Mouse (Mus musculus): ENCODE data around the gene Ergic1. TPM values are rescaled to one million over a fixed set of nuclear protein-coding genes. Genes with fewer than 3 reads are reported as not detected.

Ergic1 gene
- polyA plus RNA-seq, 1 experiment from 2014 or later: 34.4 TPM

DNA sequence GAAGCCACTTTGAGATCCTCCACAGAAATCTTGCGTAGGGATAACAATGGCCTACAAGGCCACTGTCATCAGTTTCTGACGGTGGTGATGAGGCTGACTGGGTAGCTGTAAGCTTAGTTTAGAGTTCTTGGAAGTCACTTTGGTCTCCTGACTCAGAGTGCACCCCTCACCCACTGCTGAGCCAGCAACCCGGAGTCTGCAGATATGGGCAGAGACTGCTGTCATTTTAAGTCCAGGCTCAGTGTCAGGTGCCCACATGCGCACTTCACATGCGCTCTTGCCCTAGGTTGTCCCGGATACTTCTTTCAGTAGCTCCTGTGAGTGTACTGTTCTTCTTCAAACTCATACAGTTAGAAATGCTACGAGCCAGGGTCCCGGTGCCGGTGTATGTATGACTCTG lies 72.6 kb downstream of the Ergic1 start:
- H3K27me3 ChIP-seq (ENCODE audit: insufficient read depth, low read length): no peaks in the 10 kb centered on the region
- H3K9me3 ChIP-seq (ENCODE audit: low read length): no peaks in the 10 kb centered on the region
- no peak overlapping the region for H3K9ac ChIP-seq (replicated peaks)
- H3K4me2 ChIP-seq (ENCODE audit: low read depth, low read length): no peak overlapping the region
- H3K36me3 ChIP-seq (replicated peaks; ENCODE audit: insufficient read depth, low read length): peaks cover 23% of the 10 kb centered on the region
- DNase-seq (no peak), ATAC-seq (no peak)
- H3K4me3 ChIP-seq (ENCODE audit: low read depth, low read length): no peak overlapping the region
- H3K4me1 ChIP-seq (ENCODE audit: insufficient read depth): peaks cover 14% of the 10 kb centered on the region
- no peak overlapping the region for H3K27ac ChIP-seq (ENCODE audit: low read depth)
- no peak for TF ChIP-seq CTCF (IDR thresholded peaks at IDR 0.05; ENCODE audit: low read depth)
- TF ChIP-seq EP300 (IDR thresholded peaks at IDR 0.05; ENCODE audit: low read depth): no peak
- WGBS (ENCODE audit: insufficient replicate concordance): 89% methylated on average over 9 of the region's 9 CpGs

DNA sequence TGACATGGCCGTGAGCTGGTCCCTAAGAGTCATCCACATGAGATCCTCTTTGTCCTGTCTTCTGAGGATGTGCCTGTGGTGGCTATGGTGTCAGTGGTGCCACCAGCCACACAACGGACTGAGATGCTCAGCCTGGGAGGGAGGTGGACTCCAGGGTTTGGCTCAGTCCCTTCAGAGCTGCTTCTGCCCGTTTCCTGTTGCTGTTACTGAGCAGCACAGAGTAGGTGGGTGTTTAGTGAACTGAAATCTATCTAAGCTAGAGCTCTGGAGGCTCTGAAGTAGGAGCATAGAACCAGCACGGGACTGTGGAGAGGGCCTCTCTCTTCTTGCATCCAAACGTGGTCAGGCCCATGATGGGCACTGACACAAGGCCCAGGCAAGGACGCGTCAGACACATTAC lies 73.2 kb downstream of the Ergic1 start:
- no peak for TF ChIP-seq EP300 (IDR thresholded peaks at IDR 0.05; ENCODE audit: low read depth)
- TF ChIP-seq CTCF (IDR thresholded peaks at IDR 0.05; ENCODE audit: low read depth): no peak
- Histone ChIP-seq H3K4me1 (ENCODE audit: insufficient read depth) (peaks cover 14% of the 10 kb centered on the region), H3K9me3 (ENCODE audit: low read length) (no peaks in the 10 kb centered on the region), H3K9ac (replicated peaks) (no peak overlapping the region), H3K27me3 (ENCODE audit: insufficient read depth, low read length) (no peaks in the 10 kb centered on the region), H3K4me2 (ENCODE audit: low read depth, low read length) (no peak overlapping the region), H3K27ac (ENCODE audit: low read depth) (no peak overlapping the region), H3K4me3 (ENCODE audit: low read depth, low read length) (no peak overlapping the region), H3K36me3 (replicated peaks; ENCODE audit: insufficient read depth, low read length) (peaks cover 28% of the 10 kb centered on the region)
- ATAC-seq: no peak
- DNase-seq: no peak
- 84% methylated on average over 7 of the region's 7 CpGs for WGBS (ENCODE audit: insufficient replicate concordance)

DNA sequence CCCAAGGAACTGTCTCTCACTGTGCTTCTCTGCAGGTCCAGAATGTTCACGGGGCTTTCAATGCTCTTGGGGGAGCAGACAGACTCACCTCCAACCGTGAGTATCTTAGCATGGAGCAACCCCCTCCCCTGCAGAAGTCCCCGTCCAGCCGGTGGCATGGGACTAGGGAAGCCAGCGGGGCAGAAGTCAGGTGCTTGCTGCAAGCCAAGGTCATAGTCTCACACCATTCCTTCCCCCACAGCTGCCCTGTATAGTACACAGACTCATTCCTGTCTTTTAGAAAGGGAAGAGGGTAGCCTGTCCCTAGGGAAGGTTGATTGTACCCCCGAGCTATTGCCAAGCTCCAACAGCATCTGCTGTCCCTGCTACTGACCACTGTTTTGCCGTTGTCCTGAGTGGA lies 74.7 kb downstream of the Ergic1 start:
- H3K36me3 ChIP-seq (replicated peaks; ENCODE audit: insufficient read depth, low read length): peaks cover 30% of the 10 kb centered on the region
- H3K27ac ChIP-seq (ENCODE audit: low read depth): no peak overlapping the region
- no peak for TF ChIP-seq EP300 (IDR thresholded peaks at IDR 0.05; ENCODE audit: low read depth)
- TF ChIP-seq CTCF (IDR thresholded peaks at IDR 0.05; ENCODE audit: low read depth): no peak
- no peaks in the 10 kb centered on the region for H3K27me3 ChIP-seq (ENCODE audit: insufficient read depth, low read length)
- no peak overlapping the region for H3K4me2 ChIP-seq (ENCODE audit: low read depth, low read length)
- no peaks in the 10 kb centered on the region for H3K9me3 ChIP-seq (ENCODE audit: low read length)
- H3K4me3 ChIP-seq (ENCODE audit: low read depth, low read length): no peak overlapping the region
- 66% methylated on average over 7 of the region's 7 CpGs for WGBS (ENCODE audit: insufficient replicate concordance)
- no peak overlapping the region for H3K9ac ChIP-seq (replicated peaks)
- peaks cover 14% of the 10 kb centered on the region for H3K4me1 ChIP-seq (ENCODE audit: insufficient read depth)
- DNase-seq (no peak), ATAC-seq (no peak)

DNA sequence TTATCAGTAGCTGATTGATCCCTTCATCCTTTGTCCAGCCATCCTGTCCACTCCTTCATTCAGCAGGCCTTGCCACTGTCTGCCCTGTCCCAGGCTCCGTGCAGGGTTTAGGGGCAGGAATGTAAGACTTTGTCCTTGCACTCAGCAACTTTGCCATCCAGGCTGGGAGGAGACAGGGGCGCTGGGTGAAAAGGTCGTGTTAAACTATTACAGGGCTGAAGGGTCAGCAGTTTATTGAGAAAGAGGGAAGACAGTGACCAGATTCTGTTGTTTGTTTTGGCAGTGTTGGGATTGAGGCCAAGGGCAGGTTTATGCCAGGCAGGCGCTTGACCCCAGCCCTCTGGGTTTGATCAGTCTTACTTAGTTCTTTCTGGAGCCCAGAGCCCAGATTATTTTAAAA lies 76.6 kb downstream of the Ergic1 start:
- 51% methylated on average over 4 of the region's 4 CpGs for WGBS (ENCODE audit: insufficient replicate concordance)
- Histone ChIP-seq H3K4me2 (ENCODE audit: low read depth, low read length) (no peak overlapping the region), H3K27ac (ENCODE audit: low read depth) (peak overlapping the region; percentile 75), H3K4me3 (ENCODE audit: low read depth, low read length) (no peak overlapping the region), H3K27me3 (ENCODE audit: insufficient read depth, low read length) (no peaks in the 10 kb centered on the region), H3K9ac (replicated peaks) (no peak overlapping the region; the same call in 1 of the 2 replicates), H3K9me3 (ENCODE audit: low read length) (no peaks in the 10 kb centered on the region), H3K4me1 (ENCODE audit: insufficient read depth) (peaks cover 14% of the 10 kb centered on the region), H3K36me3 (replicated peaks; ENCODE audit: insufficient read depth, low read length) (peaks cover 42% of the 10 kb centered on the region)
- peak; percentile 58 for DNase-seq
- ATAC-seq: peak; percentile 77
- no peak for TF ChIP-seq CTCF (IDR thresholded peaks at IDR 0.05; ENCODE audit: low read depth)
- TF ChIP-seq EP300 (IDR thresholded peaks at IDR 0.05; ENCODE audit: low read depth): peak; percentile 85

DNA sequence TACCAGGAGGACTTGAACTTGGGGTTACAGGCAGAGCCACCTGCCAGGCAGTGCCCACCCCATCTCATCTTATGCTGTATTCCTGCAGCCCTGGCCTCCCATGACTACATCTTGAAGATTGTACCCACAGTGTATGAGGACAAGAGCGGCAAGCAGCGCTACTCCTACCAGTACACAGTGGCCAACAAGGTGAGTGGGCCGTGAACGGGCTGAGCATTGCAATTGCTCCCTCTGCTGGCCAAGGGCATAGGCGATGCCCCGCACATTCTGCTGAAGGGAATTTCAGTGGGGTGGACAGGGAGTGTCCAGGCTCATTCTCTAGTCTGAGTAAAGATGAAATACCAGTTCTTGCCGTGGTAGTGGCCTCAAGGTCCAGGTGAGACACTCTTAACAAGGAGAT lies 77.4 kb downstream of the Ergic1 start:
- WGBS (ENCODE audit: insufficient replicate concordance): 14% methylated on average over 7 of the region's 7 CpGs
- DNase-seq (peak; percentile 87), ATAC-seq (peak; percentile 67)
- Histone ChIP-seq H3K9me3 (ENCODE audit: low read length) (no peaks in the 10 kb centered on the region), H3K4me2 (ENCODE audit: low read depth, low read length) (no peak overlapping the region), H3K27ac (ENCODE audit: low read depth) (peak overlapping the region; percentile 75), H3K9ac (replicated peaks) (0 out of 2 replicates have a peak overlapping the region, but pooled peaks have one; percentile 6), H3K36me3 (replicated peaks; ENCODE audit: insufficient read depth, low read length) (peaks cover 48% of the 10 kb centered on the region), H3K27me3 (ENCODE audit: insufficient read depth, low read length) (no peaks in the 10 kb centered on the region), H3K4me1 (ENCODE audit: insufficient read depth) (peaks cover 14% of the 10 kb centered on the region), H3K4me3 (ENCODE audit: low read depth, low read length) (no peak overlapping the region)
- TF ChIP-seq CTCF (IDR thresholded peaks at IDR 0.05; ENCODE audit: low read depth): peak; percentile 100
- no peak for TF ChIP-seq EP300 (IDR thresholded peaks at IDR 0.05; ENCODE audit: low read depth)

DNA sequence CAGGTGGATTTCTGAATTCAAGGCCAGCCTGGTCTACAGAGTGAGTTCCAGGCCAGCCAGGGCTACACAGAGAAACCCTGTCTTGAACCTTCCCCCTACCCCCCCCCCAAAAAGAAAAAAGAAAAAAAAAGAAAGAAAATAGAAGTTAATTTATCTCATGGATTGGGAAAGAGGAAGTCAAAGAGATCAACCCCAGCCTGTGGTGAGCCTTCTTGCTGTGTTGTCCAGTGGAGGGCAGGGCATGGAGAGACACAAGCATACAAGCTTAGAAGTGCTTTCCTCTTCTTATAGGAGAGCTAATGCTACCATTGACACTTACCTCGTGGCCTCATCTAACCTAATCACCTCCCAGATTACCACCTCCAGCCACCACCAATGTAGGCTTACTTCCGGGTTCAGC lies 78.5 kb downstream of the Ergic1 start:
- H3K27me3 ChIP-seq (ENCODE audit: insufficient read depth, low read length): no peaks in the 10 kb centered on the region
- H3K9ac ChIP-seq (replicated peaks): no peak overlapping the region
- H3K9me3 ChIP-seq (ENCODE audit: low read length): no peaks in the 10 kb centered on the region
- H3K27ac ChIP-seq (ENCODE audit: low read depth): no peak overlapping the region
- no peak for TF ChIP-seq EP300 (IDR thresholded peaks at IDR 0.05; ENCODE audit: low read depth)
- TF ChIP-seq CTCF (IDR thresholded peaks at IDR 0.05; ENCODE audit: low read depth): no peak
- H3K4me2 ChIP-seq (ENCODE audit: low read depth, low read length): no peak overlapping the region
- H3K4me3 ChIP-seq (ENCODE audit: low read depth, low read length): no peak overlapping the region
- peaks cover 52% of the 10 kb centered on the region for H3K36me3 ChIP-seq (replicated peaks; ENCODE audit: insufficient read depth, low read length)
- no peak for ATAC-seq
- H3K4me1 ChIP-seq (ENCODE audit: insufficient read depth): peaks cover 14% of the 10 kb centered on the region
- DNase-seq: no peak
- WGBS (ENCODE audit: insufficient replicate concordance): 71% methylated on average over 2 of the region's 2 CpGs

DNA sequence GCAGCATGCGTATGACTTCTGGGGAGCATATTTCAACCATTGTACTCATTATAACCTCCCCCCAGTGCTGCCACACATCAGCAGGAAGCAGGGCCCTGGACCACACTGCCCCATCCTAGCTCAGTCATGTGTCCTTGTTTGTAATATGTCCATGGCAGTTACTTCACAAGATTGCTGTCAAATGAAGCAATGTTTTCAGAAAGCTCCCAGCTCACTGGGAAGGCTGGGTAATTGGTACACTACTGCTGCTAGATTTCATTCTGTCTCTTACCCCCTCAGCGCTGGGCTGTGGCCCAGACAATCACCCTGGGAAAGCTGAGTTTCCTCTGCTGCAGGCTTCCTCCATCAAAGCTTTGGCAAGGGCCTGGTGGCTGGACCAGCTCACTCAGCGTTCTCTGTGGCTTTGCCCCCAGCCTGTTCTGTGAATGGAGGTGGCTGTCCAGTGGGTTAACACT lies 79.0 kb downstream of the Ergic1 start:
- H3K27me3 ChIP-seq (ENCODE audit: insufficient read depth, low read length): no peaks in the 10 kb centered on the region
- no peak overlapping the region for H3K4me2 ChIP-seq (ENCODE audit: low read depth, low read length)
- ATAC-seq: 0 out of 2 replicates have a peak, but pooled peaks have one; percentile 5
- H3K4me3 ChIP-seq (ENCODE audit: low read depth, low read length): no peak overlapping the region
- DNase-seq: no peak
- peaks cover 52% of the 10 kb centered on the region for H3K36me3 ChIP-seq (replicated peaks; ENCODE audit: insufficient read depth, low read length)
- TF ChIP-seq EP300 (IDR thresholded peaks at IDR 0.05; ENCODE audit: low read depth): no peak
- TF ChIP-seq CTCF (IDR thresholded peaks at IDR 0.05; ENCODE audit: low read depth): no peak
- no peak overlapping the region for H3K9ac ChIP-seq (replicated peaks)
- no peaks in the 10 kb centered on the region for H3K9me3 ChIP-seq (ENCODE audit: low read length)
- no peak overlapping the region for H3K27ac ChIP-seq (ENCODE audit: low read depth)
- H3K4me1 ChIP-seq (ENCODE audit: insufficient read depth): peaks cover 14% of the 10 kb centered on the region
- WGBS (ENCODE audit: insufficient replicate concordance): 78% methylated on average over 3 of the region's 3 CpGs

Data from liver, postnatal 0 days (tissue).